Mouse (Mus musculus): Measurements from ENCODE around the gene Ppm1g.

Gene Ppm1g

DNA sequence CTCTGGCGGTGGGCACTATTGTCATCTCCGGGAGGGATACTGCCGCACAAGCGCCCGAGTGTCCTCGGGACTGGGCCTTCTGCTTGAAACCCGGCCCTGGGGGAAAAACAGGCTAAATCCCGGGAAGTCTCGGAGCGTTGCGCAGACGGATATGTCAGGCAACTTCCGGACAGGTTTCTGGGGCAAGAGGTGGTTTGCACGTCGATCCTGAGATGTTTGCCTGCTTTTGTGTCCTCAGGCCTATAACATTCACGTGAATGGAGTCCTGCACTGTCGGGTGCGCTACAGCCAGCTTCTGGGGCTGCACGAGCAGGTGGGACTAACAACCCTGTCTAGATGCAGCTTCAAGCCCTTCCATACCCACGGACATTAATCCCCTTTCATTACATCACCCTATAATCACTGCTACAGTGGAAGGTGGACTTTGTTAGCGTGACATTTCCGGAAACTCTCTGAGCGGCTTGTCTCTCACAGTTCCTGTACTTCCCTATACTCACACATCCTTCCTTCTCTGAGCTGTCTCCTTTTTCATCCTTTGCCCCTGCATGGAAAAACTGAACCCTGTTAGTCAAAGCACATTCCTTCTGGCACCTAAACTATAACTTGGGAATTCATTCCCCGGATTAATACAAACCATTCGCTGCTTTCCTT, 26.7 kb downstream of the Ppm1g start:
- in situ Hi-C loops (cut with MboI, MseI) = loop anchor here (5.0 kb wide), 1 partner anchor 306 kb away; the partner anchor contains the start of gene Agbl5

DNA sequence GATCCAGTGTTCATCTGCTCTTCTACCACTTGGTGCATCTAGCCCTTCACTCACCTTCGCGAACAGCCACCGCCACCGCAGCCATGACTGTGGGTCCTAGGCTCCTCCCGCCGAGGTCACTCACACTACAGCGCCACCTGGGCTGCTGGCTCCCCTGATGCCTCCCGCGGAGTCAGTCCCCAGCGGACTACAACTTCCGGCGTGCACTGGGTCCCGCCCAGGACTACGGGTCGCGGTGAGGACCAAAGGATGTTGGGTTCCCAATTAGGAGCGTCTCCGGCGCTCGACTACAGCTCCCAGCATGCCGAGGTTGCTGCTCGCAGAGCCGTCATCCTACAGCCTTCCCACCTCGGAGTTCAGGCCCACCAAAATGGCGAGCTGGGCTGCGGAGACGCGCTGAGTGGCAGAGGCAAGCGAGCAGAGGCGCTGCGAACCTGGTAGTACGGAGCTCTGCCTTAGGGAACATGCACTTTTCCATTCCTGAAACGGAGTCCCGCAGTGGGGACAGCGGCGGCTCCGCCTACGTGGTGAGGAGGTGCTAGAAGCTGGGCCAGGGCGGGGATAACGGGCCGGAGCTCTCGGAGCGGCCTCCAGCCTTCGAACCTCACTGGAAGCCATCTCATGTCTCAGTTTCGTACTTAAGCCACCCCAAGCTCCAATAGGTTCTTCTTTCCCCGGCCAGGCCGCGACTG, 27.4 kb downstream of the Ppm1g start, which contains the start of the genes Snx17 and Eif2b4:
Gene Snx17 (plus strand): TSS at position 289 of the 692 bp plus-strand sequence.
Gene Eif2b4 (minus strand): TSS at position 492 of the 692 bp plus-strand sequence.
- in situ Hi-C loops (cut with MboI, MseI) = loop anchor here (5.0 kb wide), 1 partner anchor 306 kb away; the partner anchor contains the start of gene Agbl5

DNA sequence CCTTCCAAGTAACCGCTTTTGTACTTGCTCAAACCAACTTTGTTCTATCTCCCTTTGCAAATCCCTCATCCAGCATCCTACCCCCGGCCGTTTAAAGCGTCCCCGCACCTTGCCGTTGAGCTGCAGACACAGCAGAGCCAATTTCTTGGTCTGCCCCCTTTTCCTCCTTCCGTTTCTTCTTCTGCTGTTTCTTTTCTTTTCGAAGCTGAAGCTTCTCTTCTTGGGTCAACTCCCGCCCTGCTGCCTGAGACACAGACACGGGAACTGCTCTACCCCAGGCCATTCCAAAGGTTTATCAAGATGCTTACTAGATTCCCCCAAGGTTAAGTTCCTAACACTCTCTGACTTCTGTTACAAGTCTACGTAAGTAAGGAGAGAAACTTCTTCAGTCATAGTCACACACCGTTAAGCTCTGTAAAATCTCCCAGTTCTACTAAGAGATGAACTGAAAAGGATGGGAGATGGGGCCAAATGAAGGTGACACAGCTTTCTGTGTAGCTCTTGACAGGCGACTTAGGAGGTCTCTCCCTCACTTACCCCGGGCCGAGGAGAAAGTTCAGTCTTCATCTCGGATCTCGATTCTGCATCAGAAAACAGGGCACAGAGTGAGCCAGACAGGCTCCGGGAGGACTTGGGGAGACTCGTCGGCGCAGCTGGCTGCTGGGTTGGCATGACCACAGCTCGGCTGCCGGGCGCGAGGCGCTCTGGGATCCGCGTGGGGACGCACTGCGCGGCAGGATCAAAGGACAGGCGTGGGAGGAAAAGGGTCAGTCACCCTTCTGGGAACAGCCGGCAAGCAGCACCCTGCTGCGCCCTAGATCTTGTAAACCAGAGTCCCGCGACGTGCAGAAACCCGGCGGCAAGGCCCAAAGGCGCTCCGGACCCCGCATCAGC, 28.2 kb downstream of the Ppm1g start:
- in situ Hi-C loops (cut with MboI, MseI) = loop anchor here (5.0 kb wide), 1 partner anchor 305 kb away; the partner anchor contains the start of gene Agbl5

DNA sequence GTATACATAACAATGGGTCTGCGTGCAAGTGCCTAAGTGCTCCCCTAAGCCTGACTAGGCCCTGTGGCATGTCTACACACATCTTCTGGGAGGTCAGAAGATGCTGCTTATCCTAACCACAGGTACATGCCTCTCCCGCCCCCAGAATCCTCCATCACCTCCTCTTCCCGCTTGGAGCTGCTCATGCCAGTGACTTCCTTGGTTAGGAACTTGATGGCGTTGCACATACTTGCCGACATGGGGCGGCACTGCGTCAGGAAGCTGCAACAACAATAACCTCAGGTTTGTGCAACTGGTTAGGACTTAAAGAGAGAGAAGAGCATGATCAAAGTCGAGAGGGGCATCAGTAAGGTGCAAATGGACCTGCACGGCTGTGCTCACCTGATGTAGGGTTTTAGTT, 30.3 kb downstream of the Ppm1g start:
- in situ Hi-C loops (cut with MboI, MseI) = loop anchor here (5.0 kb wide), 1 partner anchor 303 kb away; the partner anchor contains the start of gene Agbl5

DNA sequence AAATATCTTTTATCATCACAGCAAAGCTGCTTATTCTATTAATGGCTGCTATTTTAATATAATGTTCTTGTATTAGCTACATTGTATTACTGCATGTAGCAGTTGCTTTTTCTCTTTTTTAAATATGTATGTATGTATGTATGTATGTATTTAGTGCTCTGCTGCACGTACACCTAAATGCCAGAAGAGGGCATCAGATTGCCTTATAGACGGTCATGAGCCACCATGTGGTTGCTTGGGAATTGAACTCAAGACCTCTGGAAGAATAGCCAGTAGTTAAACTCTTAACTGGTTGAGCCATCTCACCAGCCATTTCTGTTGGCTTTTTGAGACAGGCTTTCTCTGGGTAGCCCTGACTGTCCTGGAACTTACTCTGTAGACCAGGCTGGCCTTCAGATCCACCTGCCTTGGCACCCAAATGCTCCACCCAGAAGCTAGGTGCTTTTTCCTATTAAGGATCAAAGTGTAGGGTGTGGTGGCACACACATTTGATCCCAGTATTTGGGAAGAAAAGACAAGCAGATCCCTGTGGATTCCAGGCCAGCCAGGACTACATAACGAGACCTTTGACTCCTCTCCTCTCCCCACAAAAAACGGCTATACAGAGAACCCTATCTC, 32.2 kb downstream of the Ppm1g start:
- in situ Hi-C loops (cut with MboI, MseI) = no loop called here

DNA sequence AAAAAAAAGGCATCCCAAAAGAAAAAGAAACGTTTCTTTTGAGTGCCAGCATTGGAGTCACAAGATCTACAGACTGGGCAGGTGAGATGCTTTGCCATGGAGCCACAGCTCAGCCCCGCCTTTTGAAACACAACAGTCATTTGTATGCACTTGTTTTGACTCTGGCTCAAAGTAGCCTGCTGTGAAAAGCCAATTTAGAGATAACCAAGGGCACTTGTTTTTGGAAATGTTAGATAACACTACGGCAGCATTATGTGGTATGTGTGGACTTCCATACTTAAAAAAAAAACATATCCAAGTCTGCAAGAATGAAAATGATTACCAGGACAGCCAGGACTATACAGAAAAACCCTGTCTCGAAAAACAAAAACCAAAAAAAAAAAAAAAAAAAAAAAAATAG, 36.8 kb downstream of the Ppm1g start:
- in situ Hi-C loops (cut with MboI, MseI) = no loop called here

DNA sequence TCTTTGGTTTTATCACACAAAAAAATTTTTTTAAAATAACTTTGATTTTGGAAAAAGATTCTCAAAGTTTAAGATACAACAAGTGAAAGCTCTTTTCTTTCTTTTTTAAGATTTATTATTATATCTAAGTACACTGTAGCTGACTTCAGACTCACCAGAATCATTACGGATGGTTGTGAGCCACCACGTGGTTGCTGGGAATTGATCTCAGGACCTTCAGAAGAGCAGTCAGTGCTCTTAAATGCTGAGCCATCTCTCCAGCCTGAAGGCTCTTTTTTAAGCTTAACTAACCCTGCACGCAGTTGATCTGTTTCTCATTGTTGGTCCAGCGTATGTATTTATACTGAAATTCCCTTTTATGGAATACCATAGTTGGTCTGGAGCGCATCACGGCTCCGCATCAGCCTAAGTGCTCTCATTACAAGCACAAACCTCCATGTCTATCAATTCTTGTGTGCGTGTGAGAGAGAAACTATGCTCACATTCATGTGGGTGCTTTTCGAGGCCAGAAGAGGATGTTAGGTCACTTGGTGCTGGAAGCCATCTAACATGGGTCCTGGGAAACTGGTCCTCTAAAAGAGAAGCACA, 39.2 kb downstream of the Ppm1g start:
- in situ Hi-C loops (cut with MboI, MseI) = no loop called here

DNA sequence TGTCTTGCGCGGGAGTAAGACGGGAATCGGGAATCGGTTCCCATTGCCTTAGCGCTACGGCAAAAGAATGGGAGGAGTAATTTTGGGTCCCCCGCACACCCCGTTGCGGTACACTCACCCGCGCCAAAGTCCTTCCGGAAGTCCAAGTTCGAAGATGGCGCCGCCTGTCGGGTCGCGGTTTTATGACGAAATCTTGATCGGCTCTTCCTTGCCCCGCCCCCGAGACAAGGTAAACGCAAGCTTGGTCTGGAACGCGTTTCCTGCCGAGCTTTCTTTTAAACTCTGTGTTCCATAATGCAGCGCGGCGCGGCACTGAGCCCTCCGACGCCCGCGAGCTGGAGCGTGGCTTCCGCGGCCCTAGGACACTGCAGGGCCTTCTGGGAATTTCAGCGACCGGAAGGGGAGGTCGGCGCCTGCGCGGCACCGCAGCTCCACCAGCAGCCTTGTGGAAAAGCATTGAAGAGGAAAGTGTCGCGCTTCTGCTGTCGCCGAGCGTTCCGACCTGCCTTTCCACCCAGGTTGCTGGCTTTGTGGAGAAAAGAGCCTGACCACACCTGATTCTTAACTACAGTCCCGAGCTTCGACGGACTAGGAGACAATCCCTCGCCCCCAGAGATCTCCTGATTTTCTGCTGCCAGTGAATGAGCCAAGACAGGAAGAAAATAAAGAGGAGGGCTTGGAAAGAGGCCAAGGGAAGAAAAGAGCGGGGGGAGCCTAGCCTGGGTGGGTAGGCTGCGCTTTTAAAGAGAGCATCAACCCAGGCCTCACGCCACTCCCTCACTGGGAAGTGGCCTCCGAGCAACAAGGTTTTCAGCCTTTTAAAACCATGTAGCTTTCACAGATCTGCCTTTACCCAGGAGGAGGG, 40.5 kb downstream of the Ppm1g start, which contains the start of the genes Gm29609 and Gtf3c2:
Gene Gm29609 (minus strand): TSS at position 146 of the 865 bp plus-strand sequence.
Gene Gtf3c2 (minus strand): TSS at position 379 of the 865 bp plus-strand sequence.
- in situ Hi-C loops (cut with MboI, MseI) = loop anchor here (5.0 kb wide), 1 partner anchor 62 kb away; the partner anchor contains the start of genes Gm9970 and Nrbp1

DNA sequence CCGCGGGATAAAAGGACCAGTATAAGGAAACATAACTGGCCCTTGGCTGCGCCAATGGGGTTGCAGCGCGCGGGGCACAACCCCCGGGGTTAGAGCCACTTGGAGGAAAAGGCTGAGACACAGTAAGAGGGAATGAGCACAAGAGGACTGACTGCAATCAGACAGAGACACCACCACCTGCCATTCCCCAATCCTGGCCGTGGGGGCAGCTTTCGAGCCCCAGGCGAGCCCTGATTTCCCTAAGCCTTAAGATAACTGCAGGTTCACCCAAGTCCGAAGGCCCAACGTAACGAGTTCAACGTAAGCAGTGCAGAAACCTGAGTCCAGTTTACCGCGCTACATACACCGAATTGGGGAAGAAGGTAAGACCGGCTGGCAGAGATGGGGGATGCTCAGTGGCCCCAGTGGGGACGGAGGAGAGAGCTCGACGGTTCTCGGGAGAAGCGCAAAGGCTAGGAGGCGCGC, 41.2 kb downstream of the Ppm1g start:
- in situ Hi-C loops (cut with MboI, MseI) = loop anchor here (5.0 kb wide), 1 partner anchor 63 kb away; the partner anchor contains the start of genes Gm9970 and Nrbp1

DNA sequence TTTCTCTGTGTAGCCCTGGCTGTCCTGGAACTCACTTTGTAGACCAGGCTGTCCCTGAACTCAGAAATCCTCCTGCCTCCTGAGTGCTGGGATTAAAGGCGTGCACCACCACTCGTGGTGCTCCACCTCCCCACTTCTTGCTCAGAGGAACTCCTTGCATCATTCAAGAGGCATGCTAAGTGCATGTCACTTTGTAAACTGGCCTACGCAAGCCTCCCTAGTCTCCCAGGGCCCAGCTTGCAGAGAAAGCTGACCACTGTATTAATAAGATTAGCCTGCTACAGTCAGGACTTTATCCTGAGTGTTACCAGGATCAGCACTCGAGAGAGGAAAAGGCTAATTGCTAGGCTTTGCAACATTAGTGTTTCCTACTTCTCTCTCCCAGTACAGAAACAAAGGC, 51.9 kb downstream of the Ppm1g start:
- in situ Hi-C loops (cut with MboI, MseI) = no loop called here

DNA sequence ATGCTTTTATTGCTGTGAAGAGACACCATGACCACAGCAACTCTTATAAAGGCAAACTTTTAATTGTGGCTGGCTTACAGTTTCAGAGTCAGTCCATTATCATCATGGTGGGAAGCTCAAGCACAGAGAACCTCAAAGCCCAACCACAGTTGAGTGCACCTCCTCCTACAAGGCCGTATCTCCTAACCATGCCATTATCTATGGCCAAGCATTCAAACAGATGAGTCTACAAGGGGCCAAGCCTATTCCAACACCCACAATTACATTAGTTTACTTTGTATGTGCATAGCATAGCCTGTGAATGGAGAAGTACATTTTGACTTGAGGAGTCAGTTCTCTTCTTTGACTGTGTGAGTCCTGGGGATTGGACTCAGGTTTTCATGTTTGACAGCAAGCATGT, 55.6 kb downstream of the Ppm1g start:
- in situ Hi-C loops (cut with MboI, MseI) = no loop called here

DNA sequence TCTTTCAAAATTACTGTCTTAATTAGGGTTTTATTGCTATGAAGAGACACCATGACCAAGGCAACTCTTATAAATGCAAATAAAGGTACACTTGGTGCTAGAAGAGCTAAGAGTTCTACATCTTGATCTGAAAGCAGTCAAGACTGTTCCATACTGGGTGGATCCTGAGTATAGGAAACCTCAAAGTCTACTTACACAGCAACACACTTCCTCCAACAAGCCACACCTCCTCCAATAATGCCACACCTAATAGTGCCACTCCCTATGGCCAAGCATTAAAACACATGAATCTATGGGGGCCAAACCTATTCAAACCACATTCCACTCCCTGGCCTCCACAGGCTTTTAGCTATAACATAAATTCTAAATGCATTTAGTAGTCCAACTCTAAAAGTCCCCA, 58.0 kb downstream of the Ppm1g start:
- in situ Hi-C loops (cut with MboI, MseI) = no loop called here

DNA sequence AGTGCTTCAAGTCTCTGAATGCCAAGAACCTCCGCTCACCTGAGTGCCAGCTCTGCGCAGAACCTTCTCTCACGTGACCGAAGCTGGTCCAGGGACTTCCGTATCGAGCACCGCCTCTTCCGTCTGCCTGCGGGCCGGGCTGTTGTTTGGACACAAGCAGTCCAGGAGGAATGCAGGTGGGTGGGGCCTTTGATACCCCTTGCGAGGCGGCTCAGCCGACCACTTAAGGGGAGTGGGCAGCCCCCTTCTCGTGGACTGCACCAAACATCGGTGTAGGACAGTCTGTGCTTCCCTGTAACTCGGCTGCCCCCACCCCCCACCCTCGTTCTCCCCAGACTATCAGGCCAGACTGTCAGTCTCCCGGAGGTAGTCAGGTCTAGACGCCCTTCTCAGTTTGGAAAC, 66.3 kb downstream of the Ppm1g start, which contains the start of gene Mpv17:
Gene Mpv17 (minus strand): TSS at position 100 of the 402 bp plus-strand sequence.
- in situ Hi-C loops (cut with MboI, MseI) = no loop called here

DNA sequence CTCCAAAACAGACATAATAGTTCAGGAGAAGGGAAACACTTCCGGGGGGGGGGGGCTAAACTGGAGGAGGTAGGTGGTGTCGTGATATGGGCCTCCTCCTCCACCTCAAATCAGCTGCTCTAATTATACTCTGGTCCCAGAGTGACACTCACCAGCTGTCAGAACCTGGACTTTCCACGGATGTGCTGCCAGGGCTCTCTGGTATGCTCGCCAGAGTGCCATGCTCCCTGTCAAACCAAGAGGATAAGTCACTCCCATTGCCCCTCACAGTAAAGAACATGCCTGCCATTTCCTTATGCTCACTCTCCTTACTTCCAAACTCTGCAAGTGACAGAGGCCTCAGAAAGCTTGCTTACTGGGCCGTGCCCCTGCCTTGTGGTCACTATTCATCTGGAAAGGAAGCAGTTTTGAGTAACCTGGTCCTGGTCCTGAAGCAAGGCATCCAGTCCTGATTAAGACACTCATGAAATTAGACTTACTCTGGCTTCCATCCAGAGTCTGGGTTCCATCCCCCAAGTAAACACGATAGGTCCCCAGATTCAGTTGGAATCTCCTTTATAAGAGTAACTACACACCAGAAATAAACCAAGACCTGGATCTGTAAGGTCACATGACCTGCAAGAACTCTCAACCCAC, 66.9 kb downstream of the Ppm1g start:
- in situ Hi-C loops (cut with MboI, MseI) = no loop called here

All from regulatory T cell (primary cell).